In the genomic region with DNA sequence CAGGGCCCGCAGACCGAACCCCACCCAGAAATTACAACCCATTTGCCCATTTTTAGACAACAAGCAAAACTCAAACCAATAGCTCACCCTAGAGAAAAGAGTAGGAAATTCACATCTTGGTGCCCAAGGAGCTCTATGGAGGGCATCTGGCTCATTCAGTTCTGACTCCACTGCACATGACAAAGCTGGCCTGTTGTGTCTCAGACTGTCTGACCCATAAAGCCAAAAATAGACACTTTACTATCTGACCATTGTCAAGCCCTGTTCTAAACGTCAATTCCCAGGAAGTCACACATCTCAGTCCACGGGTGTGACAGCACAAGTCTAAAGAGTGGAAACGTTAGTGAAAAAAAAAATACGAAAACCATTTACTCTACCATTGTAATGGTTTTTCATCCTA, we compare ENCODE assay signal across 16 mouse cellular contexts.
"Had no signal": no experiment of that assay in that cellular context is flagged by ENCODE, and none has a peak within 500 bp of the region (broad histone marks: within the 10 kb centered on the region; RNA-seq: fewer than 3 reads in every experiment).

No protein-coding gene starts in this region.

- H3K9me3 ChIP-seq: limb, embryonic 15.5 days; liver, embryonic 12.5 days; lung, embryonic 15.5 days; midbrain, embryonic 15.5 days; stomach, embryonic 15.5 days had no signal

- H3K4me3 ChIP-seq: limb, embryonic 15.5 days; liver, embryonic 12.5 days; lung, embryonic 15.5 days; megakaryocyte, embryonic 14.5 days; midbrain, embryonic 15.5 days; neural tube, embryonic 12.5 days; stomach, embryonic 15.5 days had no signal

- H3K27me3 ChIP-seq: limb, embryonic 15.5 days; liver, embryonic 12.5 days; lung, embryonic 15.5 days; midbrain, embryonic 15.5 days; neural tube, embryonic 12.5 days; stomach, embryonic 15.5 days had no signal

- H3K4me1 ChIP-seq: liver, embryonic 12.5 days had no signal

- H3K36me3 ChIP-seq: limb, embryonic 15.5 days; liver, embryonic 12.5 days; lung, embryonic 15.5 days; midbrain, embryonic 15.5 days; neural tube, embryonic 12.5 days; stomach, embryonic 15.5 days had no signal

- H3K4me2 ChIP-seq: limb, embryonic 15.5 days; liver, embryonic 12.5 days; lung, embryonic 15.5 days; midbrain, embryonic 11.5 days; midbrain, embryonic 15.5 days; neural tube, embryonic 12.5 days; stomach, embryonic 15.5 days had no signal

- H3K9ac ChIP-seq: limb, embryonic 15.5 days; liver, embryonic 12.5 days; lung, embryonic 15.5 days; midbrain, embryonic 15.5 days; neural tube, embryonic 12.5 days; stomach, embryonic 15.5 days had no signal

- H3K27ac ChIP-seq: limb, embryonic 15.5 days; liver, embryonic 12.5 days; lung, embryonic 15.5 days; macrophage; midbrain, embryonic 15.5 days; neural tube, embryonic 12.5 days; stomach, embryonic 15.5 days had no signal

- ATAC-seq: liver, embryonic 12.5 days; midbrain, embryonic 15.5 days had no signal

- DNase-seq: kidney, postnatal 14 days; layer of hippocampus, postnatal 36 days; lung, postnatal 14 days; right cerebral cortex, postnatal 4 days; spleen, adult 18-20 months; thymus, adult 2 months; thymus, postnatal 36 days had no signal
